Mouse (Mus musculus): ENCODE data around the gene Pkdcc. TPM values are rescaled to one million over a fixed set of nuclear protein-coding genes. Genes with fewer than 3 reads are reported as not detected.

Gene Pkdcc
- polyA plus RNA-seq, 1 experiment from 2014 or later = 7.1 TPM

GRCm38 (mm10) chr17:83214161-83214592 lies 915 bp upstream of the Pkdcc start:
- Histone ChIP-seq H3K4me1 (replicated peaks) (peaks cover 49% of the 10 kb centered on the region), H3K9ac (peak overlapping the region; percentile 94), H3K27me3 (0 out of 2 replicates have a peak, but pooled peaks cover 3% of the 10 kb centered on the region), H3K36me3 (no peaks in the 10 kb centered on the region), H3K4me2 (peak overlapping the region; percentile 98), H3K27ac (replicated peaks) (peak overlapping the region; percentile 86), H3K9me3 (no peaks in the 10 kb centered on the region), H3K4me3 (peak overlapping the region; percentile 83)
- 0% methylated on average over 16 of the region's 16 CpGs for WGBS
- ATAC-seq (ENCODE audit: low FRiP score, low read depth) = peak; percentile 17

GRCm38 (mm10) chr17:83215529-83216244 lies 595 bp downstream of the Pkdcc start:
- H3K9ac ChIP-seq = peak overlapping the region; percentile 94
- H3K27me3 ChIP-seq = 0 out of 2 replicates have a peak, but pooled peaks cover 3% of the 10 kb centered on the region
- no peaks in the 10 kb centered on the region for H3K9me3 ChIP-seq
- peak; percentile 51 for ATAC-seq (ENCODE audit: low FRiP score, low read depth)
- 1% methylated on average over 42 of the region's 80 CpGs for WGBS
- H3K4me1 ChIP-seq (replicated peaks) = peaks cover 57% of the 10 kb centered on the region
- peak overlapping the region; percentile 86 for H3K27ac ChIP-seq (replicated peaks)
- peak overlapping the region; percentile 83 for H3K4me3 ChIP-seq
- H3K36me3 ChIP-seq = no peaks in the 10 kb centered on the region
- H3K4me2 ChIP-seq = peak overlapping the region; percentile 98

- Histone ChIP-seq H3K27ac (replicated peaks) (peak overlapping the region; percentile 86), H3K4me3 (peak overlapping the region; percentile 83), H3K36me3 (no peaks in the 10 kb centered on the region), H3K4me2 (peak overlapping the region; percentile 98), H3K27me3 (0 out of 2 replicates have a peak, but pooled peaks cover under 1% of the 10 kb centered on the region), H3K9ac (peak overlapping the region; percentile 94), H3K9me3 (no peaks in the 10 kb centered on the region), H3K4me1 (replicated peaks) (peaks cover 57% of the 10 kb centered on the region)
- no peak for ATAC-seq (ENCODE audit: low FRiP score, low read depth)
- 17% methylated on average over 7 of the region's 7 CpGs for WGBS
Measured at GRCm38 (mm10) chr17:83216251-83216919, 1.3 kb downstream of the Pkdcc start.

- H3K9ac ChIP-seq = no peak overlapping the region
- no peaks in the 10 kb centered on the region for H3K27me3 ChIP-seq
- H3K4me1 ChIP-seq (replicated peaks) = peaks cover 64% of the 10 kb centered on the region
- no peak for ATAC-seq (ENCODE audit: low FRiP score, low read depth)
- no peak overlapping the region for H3K27ac ChIP-seq (replicated peaks)
- H3K4me2 ChIP-seq = peak overlapping the region; percentile 98
- H3K36me3 ChIP-seq = no peaks in the 10 kb centered on the region
- H3K4me3 ChIP-seq = no peak overlapping the region
- 28% methylated on average over 2 of the region's 2 CpGs for WGBS
- no peaks in the 10 kb centered on the region for H3K9me3 ChIP-seq
Measured at GRCm38 (mm10) chr17:83218189-83218588, 3.1 kb downstream of the Pkdcc start.

GRCm38 (mm10) chr17:83218722-83219121 lies 3.6 kb downstream of the Pkdcc start:
- 61% methylated on average over 6 of the region's 6 CpGs for WGBS
- H3K9ac ChIP-seq = no peak overlapping the region
- ATAC-seq (ENCODE audit: low FRiP score, low read depth) = no peak

GRCm38 (mm10) chr17:83219351-83220287 lies 4.5 kb downstream of the Pkdcc start:
- Histone ChIP-seq H3K9me3 (no peaks in the 10 kb centered on the region), H3K4me3 (0 out of 2 replicates have a peak overlapping the region, but pooled peaks have one; percentile 0), H3K4me1 (replicated peaks) (peaks cover 53% of the 10 kb centered on the region), H3K36me3 (no peaks in the 10 kb centered on the region), H3K27me3 (no peaks in the 10 kb centered on the region), H3K4me2 (peak overlapping the region; percentile 98), H3K27ac (replicated peaks) (no peak overlapping the region), H3K9ac (no peak overlapping the region)
- no peak for ATAC-seq (ENCODE audit: low FRiP score, low read depth)
- WGBS = 58% methylated on average over 14 of the region's 14 CpGs

More at GRCm38 (mm10) chr17:83218722-83219121, 3.6 kb downstream of the Pkdcc start:
- H3K27me3 ChIP-seq = no peaks in the 10 kb centered on the region
- no peak overlapping the region; the same call in 1 of the 2 replicates for H3K27ac ChIP-seq (replicated peaks)
- 0 out of 2 replicates have a peak overlapping the region, but pooled peaks have one; percentile 0 for H3K4me3 ChIP-seq
- no peaks in the 10 kb centered on the region for H3K9me3 ChIP-seq
- H3K4me1 ChIP-seq (replicated peaks) = peaks cover 59% of the 10 kb centered on the region
- no peaks in the 10 kb centered on the region for H3K36me3 ChIP-seq
- H3K4me2 ChIP-seq = peak overlapping the region; percentile 98

- peaks cover 52% of the 10 kb centered on the region for H3K4me1 ChIP-seq (replicated peaks)
Measured at GRCm38 (mm10) chr17:83220954-83221538, 6.0 kb downstream of the Pkdcc start.

GRCm38 (mm10) chr17:83221611-83222500 lies 6.8 kb downstream of the Pkdcc start:
- no peak overlapping the region for H3K9ac ChIP-seq
- no peaks in the 10 kb centered on the region for H3K9me3 ChIP-seq
- H3K27ac ChIP-seq (replicated peaks) = no peak overlapping the region
- H3K4me3 ChIP-seq = no peak overlapping the region
- no peaks in the 10 kb centered on the region for H3K27me3 ChIP-seq
- no peak for ATAC-seq (ENCODE audit: low FRiP score, low read depth)
- H3K36me3 ChIP-seq = no peaks in the 10 kb centered on the region
- H3K4me2 ChIP-seq = no peak overlapping the region
- WGBS = 82% methylated on average over 13 of the region's 13 CpGs
- peaks cover 44% of the 10 kb centered on the region for H3K4me1 ChIP-seq (replicated peaks)

More at GRCm38 (mm10) chr17:83220954-83221538, 6.0 kb downstream of the Pkdcc start:
- Histone ChIP-seq H3K4me2 (no peak overlapping the region), H3K27ac (replicated peaks) (no peak overlapping the region), H3K4me3 (no peak overlapping the region), H3K9me3 (no peaks in the 10 kb centered on the region), H3K36me3 (no peaks in the 10 kb centered on the region), H3K27me3 (no peaks in the 10 kb centered on the region), H3K9ac (no peak overlapping the region)
- WGBS = 85% methylated on average over 18 of the region's 18 CpGs
- ATAC-seq (ENCODE audit: low FRiP score, low read depth) = no peak

GRCm38 (mm10) chr17:83222705-83223104 lies 7.6 kb downstream of the Pkdcc start:
- H3K4me3 ChIP-seq = no peak overlapping the region
- H3K27me3 ChIP-seq = no peaks in the 10 kb centered on the region
- no peaks in the 10 kb centered on the region for H3K9me3 ChIP-seq
- H3K4me2 ChIP-seq = no peak overlapping the region
- ATAC-seq (ENCODE audit: low FRiP score, low read depth) = no peak
- H3K9ac ChIP-seq = no peak overlapping the region
- no peak overlapping the region for H3K27ac ChIP-seq (replicated peaks)
- WGBS = 30% methylated on average over 3 of the region's 3 CpGs
- H3K4me1 ChIP-seq (replicated peaks) = peaks cover 36% of the 10 kb centered on the region
- H3K36me3 ChIP-seq = no peaks in the 10 kb centered on the region

GRCm38 (mm10) chr17:83224451-83224971 lies 9.4 kb downstream of the Pkdcc start:
- no peaks in the 10 kb centered on the region for H3K36me3 ChIP-seq
- peaks cover 18% of the 10 kb centered on the region for H3K4me1 ChIP-seq (replicated peaks)
- H3K4me2 ChIP-seq = no peak overlapping the region
- 0 out of 2 replicates have a peak, but pooled peaks have one; percentile 16 for ATAC-seq (ENCODE audit: low FRiP score, low read depth)
- no peaks in the 10 kb centered on the region for H3K9me3 ChIP-seq
- no peak overlapping the region for H3K27ac ChIP-seq (replicated peaks)
- H3K4me3 ChIP-seq = no peak overlapping the region
- H3K9ac ChIP-seq = no peak overlapping the region
- 36% methylated on average over 13 of the region's 13 CpGs for WGBS
- H3K27me3 ChIP-seq = no peaks in the 10 kb centered on the region
